Mouse (Mus musculus): ENCODE data around the gene Sfrp2.

DNA sequence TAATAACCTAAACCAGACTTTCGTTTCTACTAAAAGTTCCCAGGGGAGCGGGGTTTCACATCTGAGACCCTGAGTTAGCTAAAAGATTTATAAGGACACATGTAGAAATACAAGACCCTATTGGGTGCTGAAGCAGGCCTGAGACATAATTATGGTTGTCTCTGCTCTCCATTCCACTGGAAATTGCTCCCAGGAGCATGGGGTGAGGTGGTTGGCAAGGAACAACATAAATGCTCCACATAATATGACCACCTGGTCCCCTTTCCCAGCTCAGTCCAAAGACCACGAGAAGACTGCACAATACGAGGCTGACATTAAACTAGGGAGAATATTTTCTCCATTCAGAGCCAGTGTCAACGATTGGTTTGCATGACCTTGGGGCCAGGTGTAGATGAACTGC is 18.2 kb upstream of the Sfrp2 start:
- no peak for TF ChIP-seq POLR2A (IDR thresholded peaks at IDR 0.05; ENCODE audit: low read depth, low read length)
- no peak for TF ChIP-seq CTCF (IDR thresholded peaks at IDR 0.05; ENCODE audit: borderline replicate concordance, insufficient read depth, low read length)

All from embryonic fibroblast, embryonic 13.5 days (primary cell).